Mouse (Mus musculus): ENCODE measurements around the gene Lrrc10. TPM values are rescaled to one million over a fixed set of nuclear protein-coding genes. Genes with fewer than 3 reads are reported as not detected.
"Not testable (repeated sequence)": the region's sequence is repeated elsewhere in the genome, so short reads cannot be mapped to it uniquely, and the experiment has no call there.

Lrrc10 gene
- total and polyA plus RNA-seq, 3 experiments, result 148 to 368 (median 208) TPM

DNA sequence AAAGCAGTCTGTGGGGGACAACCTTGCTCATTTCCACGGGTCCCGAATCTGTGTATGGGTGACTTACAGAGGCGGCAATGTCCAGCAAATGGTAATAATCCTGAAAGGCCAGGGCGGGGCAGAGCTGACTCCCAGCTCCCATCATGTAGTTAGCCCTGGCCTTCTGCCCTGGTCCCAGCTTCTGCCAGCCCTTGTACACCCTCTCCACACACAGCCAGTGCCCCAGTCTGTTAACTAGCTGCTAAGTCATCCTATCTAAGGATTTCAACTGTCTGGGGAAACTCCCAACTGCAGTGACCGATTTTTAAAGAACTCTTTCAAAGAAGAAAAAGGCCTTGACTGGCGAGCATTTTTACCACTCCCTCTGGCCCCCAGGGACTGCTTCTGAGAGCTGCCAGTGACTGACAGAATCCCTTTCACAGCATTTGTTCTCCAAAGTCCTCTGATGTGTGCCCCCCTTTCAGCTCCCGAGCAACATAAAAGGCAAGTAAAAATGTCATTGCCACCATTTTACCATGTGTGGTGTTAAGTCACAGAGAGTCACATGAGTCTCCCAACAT lies 26.8 kb upstream of the Lrrc10 start:
- no peak for TF ChIP-seq CTCF (IDR thresholded peaks at IDR 0.05)
- TF ChIP-seq EP300 (IDR thresholded peaks at IDR 0.05; ENCODE audit: insufficient read depth, low read depth, low read length), result no peak
- no peak for TF ChIP-seq POLR2A (IDR thresholded peaks at IDR 0.05; ENCODE audit: insufficient read depth, low read depth, low read length)
- Histone ChIP-seq H3K36me3 (ENCODE audit: control insufficient read depth, insufficient read depth, low read length) (no peaks in the 10 kb centered on the region), H3K27ac (no peak overlapping the region), H3K27me3 (ENCODE audit: control insufficient read depth, insufficient read depth, low read length) (no peaks in the 10 kb centered on the region), H3K4me3 (no peak overlapping the region), H3K9ac (ENCODE audit: low read depth, low read length) (no peak overlapping the region), H3K79me2 (replicated peaks; ENCODE audit: control insufficient read depth, insufficient read depth, low read length) (no peaks in the 10 kb centered on the region), H3K4me1 (ENCODE audit: control insufficient read depth, insufficient read depth, low read length) (peaks cover 1% of the 10 kb centered on the region; the same call in 1 of the 2 replicates)
- intact Hi-C loops (cut with DNase I), result no loop called here
- peak; percentile 48 to 56 for DNase-seq
- 58% methylated on average over 7 of the region's 7 CpGs for WGBS

- DNase-seq, result no peak
- intact Hi-C loops (cut with DNase I), result no loop called here
- WGBS, result 63% methylated on average over 21 of the region's 21 CpGs
- Histone ChIP-seq H3K4me1 (ENCODE audit: control insufficient read depth, insufficient read depth, low read length) (no peaks in the 10 kb centered on the region), H3K36me3 (ENCODE audit: control insufficient read depth, insufficient read depth, low read length) (no peaks in the 10 kb centered on the region), H3K9ac (ENCODE audit: low read depth, low read length) (no peak overlapping the region), H3K79me2 (replicated peaks; ENCODE audit: control insufficient read depth, insufficient read depth, low read length) (no peaks in the 10 kb centered on the region), H3K4me3 (no peak overlapping the region), H3K27me3 (ENCODE audit: control insufficient read depth, insufficient read depth, low read length) (no peaks in the 10 kb centered on the region), H3K27ac (no peak overlapping the region)
- TF ChIP-seq CTCF (IDR thresholded peaks at IDR 0.05) (no peak), POLR2A (IDR thresholded peaks at IDR 0.05; ENCODE audit: insufficient read depth, low read depth, low read length) (no peak), EP300 (IDR thresholded peaks at IDR 0.05; ENCODE audit: insufficient read depth, low read depth, low read length) (no peak)
Measured at GRCm38 (mm10) chr10:117021020-117021754, 24.0 kb upstream of the Lrrc10 start.

- Histone ChIP-seq H3K27ac (no peak overlapping the region), H3K4me1 (ENCODE audit: control insufficient read depth, insufficient read depth, low read length) (no peaks in the 10 kb centered on the region), H3K36me3 (ENCODE audit: control insufficient read depth, insufficient read depth, low read length) (no peaks in the 10 kb centered on the region), H3K9ac (ENCODE audit: low read depth, low read length) (no peak overlapping the region), H3K4me3 (peak overlapping the region; percentile 27; the same call in 1 of the 2 replicates), H3K79me2 (replicated peaks; ENCODE audit: control insufficient read depth, insufficient read depth, low read length) (no peaks in the 10 kb centered on the region), H3K27me3 (ENCODE audit: control insufficient read depth, insufficient read depth, low read length) (no peaks in the 10 kb centered on the region)
- intact Hi-C loops (cut with DNase I), result no loop called here
- no peak for DNase-seq
- WGBS, result 3% methylated on average over 16 of the region's 16 CpGs
- TF ChIP-seq POLR2A (IDR thresholded peaks at IDR 0.05; ENCODE audit: insufficient read depth, low read depth, low read length) (no peak), EP300 (IDR thresholded peaks at IDR 0.05; ENCODE audit: insufficient read depth, low read depth, low read length) (no peak)
Measured at GRCm38 (mm10) chr10:117023693-117024092, 21.4 kb upstream of the Lrrc10 start.

- intact Hi-C loops (cut with DNase I); H3K9ac ChIP-seq (ENCODE audit: low read depth, low read length); H3K36me3 ChIP-seq (ENCODE audit: control insufficient read depth, insufficient read depth, low read length); H3K4me1 ChIP-seq (ENCODE audit: control insufficient read depth, insufficient read depth, low read length); DNase-seq; H3K79me2 ChIP-seq (replicated peaks; ENCODE audit: control insufficient read depth, insufficient read depth, low read length); H3K27ac ChIP-seq; H3K4me3 ChIP-seq; H3K27me3 ChIP-seq (ENCODE audit: control insufficient read depth, insufficient read depth, low read length): not testable (repeated sequence)
Measured at GRCm38 (mm10) chr10:117025776-117026175, 19.4 kb upstream of the Lrrc10 start.

- Histone ChIP-seq H3K36me3 (ENCODE audit: control insufficient read depth, insufficient read depth, low read length) (no peaks in the 10 kb centered on the region), H3K9ac (ENCODE audit: low read depth, low read length) (no peak overlapping the region), H3K27ac (no peak overlapping the region), H3K4me3 (no peak overlapping the region), H3K27me3 (ENCODE audit: control insufficient read depth, insufficient read depth, low read length) (no peaks in the 10 kb centered on the region), H3K79me2 (replicated peaks; ENCODE audit: control insufficient read depth, insufficient read depth, low read length) (no peaks in the 10 kb centered on the region), H3K4me1 (ENCODE audit: control insufficient read depth, insufficient read depth, low read length) (no peaks in the 10 kb centered on the region)
- intact Hi-C loops (cut with DNase I), result no loop called here
- 66% methylated on average over 8 of the region's 8 CpGs for WGBS
- TF ChIP-seq POLR2A (IDR thresholded peaks at IDR 0.05; ENCODE audit: insufficient read depth, low read depth, low read length) (no peak), CTCF (IDR thresholded peaks at IDR 0.05) (no peak), EP300 (IDR thresholded peaks at IDR 0.05; ENCODE audit: insufficient read depth, low read depth, low read length) (no peak)
- DNase-seq, result no peak
Measured at GRCm38 (mm10) chr10:117026176-117026575, 19.0 kb upstream of the Lrrc10 start.

DNA sequence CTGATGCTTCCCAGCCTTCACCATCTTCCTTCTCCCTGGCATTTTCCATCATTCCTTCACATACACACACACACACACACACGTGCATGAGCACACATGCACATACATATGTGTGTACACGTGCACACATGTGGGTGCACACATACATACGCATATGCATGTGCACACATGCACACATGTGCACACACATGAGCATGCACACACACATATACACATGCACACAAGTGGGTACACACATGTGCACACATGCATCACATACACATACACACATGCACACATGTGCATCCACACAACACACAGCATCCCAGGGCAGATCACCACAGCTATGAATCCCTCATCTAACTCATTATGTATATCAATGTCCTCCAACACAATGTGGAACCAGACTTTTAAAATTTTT lies 14.0 kb upstream of the Lrrc10 start:
- Histone ChIP-seq H3K27ac (no peak overlapping the region), H3K9ac (ENCODE audit: low read depth, low read length) (no peak overlapping the region), H3K4me3 (no peak overlapping the region), H3K27me3 (ENCODE audit: control insufficient read depth, insufficient read depth, low read length) (no peaks in the 10 kb centered on the region), H3K79me2 (replicated peaks; ENCODE audit: control insufficient read depth, insufficient read depth, low read length) (no peaks in the 10 kb centered on the region), H3K36me3 (ENCODE audit: control insufficient read depth, insufficient read depth, low read length) (no peaks in the 10 kb centered on the region), H3K4me1 (ENCODE audit: control insufficient read depth, insufficient read depth, low read length) (no peaks in the 10 kb centered on the region)
- intact Hi-C loops (cut with DNase I), result loop anchor here (5.0 kb wide), 2 partner anchors 79 to 704 kb away; partner anchors contain the start of gene Rab3ip
- no peak for TF ChIP-seq CTCF (IDR thresholded peaks at IDR 0.05)
- no peak for TF ChIP-seq POLR2A (IDR thresholded peaks at IDR 0.05; ENCODE audit: insufficient read depth, low read depth, low read length)
- WGBS, result 96% methylated on average over 3 of the region's 3 CpGs
- DNase-seq, result no peak
